Mouse (Mus musculus) adrenal gland, postnatal 36 days (tissue): ENCODE results near the gene Gsg1l2. TPM values are rescaled to one million over a fixed set of nuclear protein-coding genes. Genes with fewer than 3 reads are reported as not detected.

Source experiments
- DNase-seq, 2 experiments: peaks; one replicate each; pipeline ENCODE4 v3.0.0; 2021; ENCODE audit warnings: mixed read lengths in 1 of 2
- total RNA-seq, 2 experiments: library from RNA; stranded (reverse); gene quantifications; 2 replicates each; pipeline ENCODE4 v1.2.3; 2021

Gsg1l2 gene
- total RNA-seq, 2 experiments from 2014 or later = not detected

DNA sequence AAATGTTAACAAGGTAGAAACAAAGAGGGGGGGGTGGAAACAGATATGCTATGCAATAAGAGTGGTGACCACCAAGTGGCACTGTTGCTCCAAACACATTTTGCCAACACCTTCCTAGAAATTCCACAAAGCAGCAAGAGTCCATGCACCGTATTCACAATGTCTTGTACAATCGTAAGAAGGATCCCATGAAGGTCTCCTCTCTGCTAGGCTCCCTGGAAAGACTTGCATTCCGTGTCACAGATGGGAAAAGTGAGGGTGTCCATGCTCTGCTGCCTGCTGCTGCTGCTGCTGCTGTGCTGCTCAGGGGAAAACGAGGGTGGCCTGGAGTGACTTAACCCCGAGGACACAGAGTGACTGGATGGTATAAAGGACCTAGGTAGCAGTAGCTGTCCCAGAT lies 45.2 kb downstream of the Gsg1l2 start:
- DNase-seq = peak; percentile 12 to 17

DNA sequence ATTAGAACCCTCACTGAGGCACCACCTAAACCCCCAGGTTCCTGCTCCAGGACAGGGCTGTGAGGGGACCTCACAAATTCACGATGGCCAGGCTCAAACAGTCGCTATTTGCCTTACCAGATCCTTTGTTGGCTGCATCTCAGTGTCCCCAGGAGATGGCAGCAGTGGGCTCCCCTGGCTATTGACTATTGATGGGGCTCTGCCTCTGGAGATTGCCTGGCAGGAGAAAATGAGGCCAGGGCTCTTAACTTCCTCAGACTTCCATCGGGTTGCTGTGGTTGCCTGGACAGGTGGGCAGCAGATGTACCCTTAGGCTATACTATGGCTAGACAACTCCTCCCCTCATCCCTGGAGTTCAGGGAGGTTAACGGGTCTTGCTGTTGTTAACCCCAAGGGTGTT lies 45.8 kb downstream of the Gsg1l2 start:
- peak; percentile 48 to 54 for DNase-seq

DNA sequence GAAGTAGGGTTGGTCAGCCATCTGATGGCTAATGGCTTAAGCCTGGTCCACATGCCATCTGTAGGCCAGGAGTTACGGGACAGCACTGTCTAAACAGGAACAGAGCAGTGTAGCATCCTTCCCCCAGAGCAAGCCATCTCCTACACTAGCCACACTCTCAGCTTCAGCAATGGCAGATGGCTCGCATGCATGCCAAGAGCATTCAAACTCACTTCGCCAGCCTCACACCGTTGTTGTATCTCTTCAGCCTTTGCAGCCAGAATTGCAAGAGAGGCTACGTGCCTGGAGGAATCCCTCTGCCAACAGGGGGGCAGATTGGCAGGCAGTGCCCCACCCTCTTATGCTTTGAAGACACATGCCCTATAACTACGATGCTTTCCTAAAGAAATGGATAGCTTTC lies 47.2 kb downstream of the Gsg1l2 start:
- no peak for DNase-seq

DNA sequence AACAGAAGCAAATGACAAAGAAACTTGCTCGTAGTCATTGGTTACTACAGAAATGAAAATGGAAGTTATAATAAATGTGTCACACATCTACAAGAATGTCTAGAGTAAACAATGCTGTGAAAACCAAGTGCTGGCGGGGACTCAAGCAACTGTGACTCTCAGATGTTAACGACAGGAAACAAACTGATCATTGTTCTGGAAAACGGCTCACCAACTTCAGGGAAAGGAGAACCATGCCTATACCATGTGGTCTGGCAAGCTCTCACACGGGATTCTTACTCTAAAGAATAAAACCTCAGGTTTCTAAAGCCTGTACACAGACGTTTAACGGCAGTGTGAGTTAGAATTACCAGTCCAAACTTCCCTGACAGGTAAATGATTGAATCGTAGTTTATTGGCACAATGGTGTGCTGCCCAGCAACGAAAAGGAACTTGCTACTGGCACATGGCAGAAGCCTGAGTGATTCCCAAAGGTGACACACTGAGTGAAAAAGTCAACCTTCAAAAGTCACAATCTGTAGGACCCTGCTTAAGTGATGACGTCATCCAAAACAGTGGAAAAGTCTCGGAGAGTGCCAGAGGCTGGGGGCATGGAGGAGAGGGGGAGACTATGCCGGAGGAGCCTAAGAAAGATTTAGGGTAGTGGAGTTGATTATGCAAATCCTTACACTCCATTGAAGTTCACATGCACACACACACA lies 54.1 kb downstream of the Gsg1l2 start:
- no peak for DNase-seq

DNA sequence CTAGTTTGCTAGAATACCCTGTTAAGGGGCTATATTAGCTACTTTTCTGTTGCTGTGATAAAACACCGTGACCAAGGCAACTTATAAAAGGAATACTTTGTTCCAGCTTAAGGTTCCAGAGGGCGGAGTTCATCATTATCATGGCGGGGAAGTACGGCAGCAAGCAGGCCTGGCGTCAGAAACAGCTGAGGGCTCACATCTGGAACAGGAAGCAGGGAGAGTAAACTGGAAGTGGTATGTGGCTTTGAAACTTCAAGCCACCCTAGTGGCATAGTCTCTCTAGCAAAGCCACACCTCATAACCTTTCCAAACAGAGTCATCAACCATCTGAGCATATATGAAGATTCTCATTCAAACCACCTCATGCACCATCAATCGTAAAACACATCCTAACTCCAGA lies 55.1 kb downstream of the Gsg1l2 start:
- DNase-seq = no peak

DNA sequence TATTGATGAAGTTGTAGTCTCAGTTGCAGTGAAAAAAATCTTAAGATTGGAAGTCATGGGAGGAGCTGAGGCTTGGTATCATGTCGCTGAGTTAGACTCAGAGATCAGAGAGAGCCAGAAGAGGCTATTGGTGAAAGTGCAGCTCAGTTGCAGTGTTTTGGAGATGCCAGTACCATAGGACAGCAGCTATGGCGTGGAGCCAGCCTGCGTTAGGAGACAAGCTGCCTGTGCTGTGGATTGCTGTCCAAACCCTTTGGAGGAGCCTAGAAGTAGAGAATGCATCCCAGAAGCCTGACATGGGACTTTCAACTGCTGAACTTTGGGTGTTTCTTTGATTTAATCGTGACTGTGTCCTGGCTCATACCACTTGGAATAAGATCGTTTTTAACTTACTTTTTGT lies 57.4 kb downstream of the Gsg1l2 start:
- no peak for DNase-seq

DNA sequence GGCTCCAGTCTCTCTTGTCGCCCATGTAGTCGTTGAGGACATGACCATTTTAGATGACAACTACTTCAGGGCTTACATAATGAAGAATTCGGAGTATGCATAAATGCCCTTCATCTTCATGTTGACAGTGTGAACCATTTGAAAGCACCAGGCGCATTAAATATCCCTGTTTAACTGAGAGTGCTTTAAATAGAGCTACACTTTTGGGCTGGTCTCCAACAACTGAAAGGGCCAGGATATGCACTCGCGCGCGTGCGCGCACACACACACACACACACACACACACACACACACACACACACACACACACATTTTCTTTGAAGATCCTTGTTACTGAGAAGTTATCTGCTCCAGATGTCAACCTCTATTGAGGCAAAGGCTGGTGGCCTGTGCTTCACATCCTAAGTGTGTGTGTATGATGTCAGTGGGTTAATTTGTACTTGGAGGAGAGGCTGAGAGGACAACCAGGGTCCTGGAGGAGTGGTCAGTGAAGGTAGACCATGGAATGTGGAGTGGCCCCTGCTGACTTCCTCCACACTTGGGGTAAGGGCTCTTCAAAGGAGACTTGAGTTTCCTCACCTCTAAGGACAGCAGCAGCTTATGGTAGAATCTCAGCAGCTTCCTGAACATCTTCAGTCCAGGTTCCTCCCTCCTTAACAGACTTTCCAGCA lies 61.1 kb downstream of the Gsg1l2 start:
- DNase-seq = no peak

Other genes starting within 250 kb of the Gsg1l2 start
- under 1 TPM in 1 of 2 experiments, not detected in 1; 0.40 TPM for gene Rcvrn, start 79.3 kb upstream of the Gsg1l2 start, total RNA-seq
- under 1 TPM; 0.07 to 0.10 TPM for gene Glp2r, start 3.5 kb upstream of the Gsg1l2 start, total RNA-seq
- not detected for gene Dhrs7c, start 23.6 kb downstream of the Gsg1l2 start, total RNA-seq
- gene Usp43, start 147.5 kb downstream of the Gsg1l2 start, total RNA-seq = 1 to 10 TPM in 1 of 2 experiments, under 1 TPM in 1; 0.76 to 1.6 TPM
- gene Cfap52, start 191.0 kb downstream of the Gsg1l2 start, total RNA-seq = not detected
- gene Stx8, start 191.6 kb downstream of the Gsg1l2 start, total RNA-seq = 10 to 100 TPM; 31.4 to 34.7 TPM